Mouse (Mus musculus) limb, embryonic 11.5 days (tissue): ENCODE measurements around the gene Proser2. TPM values are rescaled to one million over a fixed set of nuclear protein-coding genes. Genes with fewer than 3 reads are reported as not detected.

Experiments used
- ATAC-seq: fragments of 200-750 bp; cut with Nextera tagmentation; 2 replicates; pipeline ENCODE4 v1.8.0; 2017; ENCODE audit warnings: low read depth; ENCODE audit not compliant: insufficient number of reproducible peaks, low FRiP score, low TSS enrichment
- DNase-seq: peaks from one replicate; pipeline ENCODE4 v3.0.0-alpha.2; 2015; ENCODE audit warnings: low spot score
- H3K27ac ChIP-seq: fragments of 300-500 bp; sonication (generic); replicated peaks from 2 replicates; pipeline ENCODE4 v1.5.1; 2014; ENCODE audit warnings: low read depth, mild to moderate bottlenecking, low read length
- H3K27me3 ChIP-seq: fragments of 300-500 bp; sonication (generic); 2 replicates; pipeline ENCODE4 v1.6.1; 2014; ENCODE audit warnings: mild to moderate bottlenecking, low read length, mixed read lengths; ENCODE audit not compliant: control insufficient read depth, insufficient read depth
- H3K36me3 ChIP-seq: fragments of 300-500 bp; sonication (generic); 2 replicates; pipeline ENCODE4 v1.6.1; 2014; ENCODE audit warnings: mild to moderate bottlenecking, low read length, moderate library complexity, mixed read lengths; ENCODE audit not compliant: control insufficient read depth, insufficient read depth
- H3K4me1 ChIP-seq: fragments of 300-500 bp; sonication (generic); 2 replicates; pipeline ENCODE4 v1.6.1; 2014; ENCODE audit warnings: low read length, mixed read lengths; ENCODE audit not compliant: control insufficient read depth, insufficient read depth
- H3K4me2 ChIP-seq: fragments of 300-500 bp; sonication (generic); 2 replicates; pipeline ENCODE4 v1.6.1; 2014; ENCODE audit warnings: low read depth, mild to moderate bottlenecking, moderate library complexity; ENCODE audit not compliant: severe bottlenecking
- H3K4me3 ChIP-seq: fragments of 300-500 bp; sonication (generic); 2 replicates; pipeline ENCODE4 v1.5.1; 2014; ENCODE audit warnings: low read depth, low read length
- H3K9ac ChIP-seq: fragments of 300-500 bp; sonication (generic); 2 replicates; pipeline ENCODE4 v1.6.1; 2014; ENCODE audit warnings: mild to moderate bottlenecking, low read length
- H3K9me3 ChIP-seq: fragments of 300-500 bp; sonication (generic); 2 replicates; pipeline ENCODE4 v1.6.1; 2016; ENCODE audit warnings: low read length; ENCODE audit not compliant: control insufficient read depth
- WGBS: fragments of 180-500 bp; shearing (Covaris S2); extraction: QIAGEN DNeasy Blood & Tissue Kit; methylation state at CpG from one replicate; pipeline ENCODE4 v1.1.7; 2014; 5-methylcytosine and 5-hydroxymethylcytosine counted together
- polyA plus RNA-seq: library from polyadenylated mRNA; unstranded; fragments of >200 nt; fragmentation: Nextera tagmentation; extraction: Ambion mirVana; gene quantifications from 2 replicates; pipeline ENCODE4 v1.2.1, GENCODE M21; 2014

Gene Proser2
- polyA plus RNA-seq, 1 experiment from 2014 or later: 4.8 TPM

DNA sequence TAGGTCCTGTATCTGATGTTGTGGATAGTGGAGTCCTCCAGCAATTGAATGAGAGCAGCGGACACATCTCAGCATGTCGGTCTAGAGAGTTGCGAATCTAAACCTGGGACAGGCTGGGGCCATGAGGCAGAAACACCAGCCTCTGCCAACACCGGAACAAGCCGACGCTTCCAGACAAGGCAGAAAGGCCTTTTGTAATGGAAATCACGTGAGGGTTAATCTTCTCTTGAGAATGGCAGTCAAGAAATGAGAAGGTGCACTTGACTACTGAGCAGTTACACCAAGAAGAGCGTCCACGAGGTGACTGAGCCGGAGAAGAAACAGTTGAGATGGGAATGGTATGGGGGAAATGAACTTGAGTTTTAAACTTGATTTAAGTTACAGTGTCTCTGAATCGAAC, 74.5 kb downstream of the Proser2 start:
- DNase-seq (no peak), ATAC-seq (no peak)
- Histone ChIP-seq H3K27me3 (no peaks in the 10 kb centered on the region), H3K9me3 (no peaks in the 10 kb centered on the region), H3K9ac (no peak overlapping the region), H3K27ac (no peak overlapping the region), H3K36me3 (peaks cover 13% of the 10 kb centered on the region; the same call in 1 of the 2 replicates), H3K4me2 (no peak overlapping the region), H3K4me1 (no peaks in the 10 kb centered on the region), H3K4me3 (no peak overlapping the region)
- WGBS: 94% methylated on average over 11 of the region's 11 CpGs

DNA sequence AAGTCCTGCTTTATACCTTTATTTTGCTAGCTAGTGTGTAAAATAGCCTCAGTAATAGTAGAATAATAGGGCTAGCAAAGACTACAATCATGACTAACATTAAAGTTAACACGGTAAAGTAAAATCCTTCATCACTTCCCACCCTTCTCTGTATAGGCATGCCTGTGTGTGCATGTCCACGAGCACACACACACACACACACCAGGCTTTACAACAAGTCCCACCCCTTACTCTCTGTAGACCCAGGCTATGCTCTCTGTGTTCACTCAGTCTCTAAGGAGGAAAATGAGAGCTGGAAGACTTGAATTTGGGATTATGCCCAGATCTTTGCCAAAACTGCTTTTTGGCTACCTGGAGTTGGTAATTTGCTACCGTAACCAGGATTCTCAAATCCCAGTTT, 81.0 kb downstream of the Proser2 start:
- H3K9me3 ChIP-seq: no peaks in the 10 kb centered on the region
- no peaks in the 10 kb centered on the region for H3K4me1 ChIP-seq
- peaks cover 7% of the 10 kb centered on the region; the same call in 1 of the 2 replicates for H3K36me3 ChIP-seq
- 92% methylated on average over 3 of the region's 3 CpGs for WGBS
- no peak overlapping the region for H3K9ac ChIP-seq
- H3K4me3 ChIP-seq: no peak overlapping the region
- H3K27ac ChIP-seq: no peak overlapping the region
- no peaks in the 10 kb centered on the region for H3K27me3 ChIP-seq
- no peak overlapping the region for H3K4me2 ChIP-seq
- ATAC-seq (no peak), DNase-seq (no peak)

DNA sequence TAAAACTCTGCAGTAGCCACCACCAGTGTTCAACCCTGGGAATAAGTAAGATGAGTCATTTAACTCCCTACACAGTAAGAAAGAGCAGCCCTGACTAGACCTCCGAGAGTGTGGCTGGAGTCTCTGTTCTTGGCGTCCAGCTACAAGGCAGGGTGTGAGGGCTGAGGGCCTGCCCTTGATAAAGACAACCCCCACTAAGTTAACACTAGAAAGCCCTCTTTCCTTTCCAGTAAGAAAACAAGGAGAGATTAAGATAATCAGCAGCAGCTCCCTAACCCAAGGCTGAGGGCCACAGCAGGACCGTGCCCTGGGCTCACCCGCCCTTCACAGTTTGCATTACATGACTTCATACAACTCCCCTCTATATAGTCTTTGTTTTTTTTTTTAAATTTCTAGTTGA, 81.4 kb downstream of the Proser2 start:
- H3K9ac ChIP-seq: no peak overlapping the region

More for the DNA sequence above, 81.4 kb downstream of the Proser2 start:
- Histone ChIP-seq H3K4me1 (no peaks in the 10 kb centered on the region), H3K9me3 (no peaks in the 10 kb centered on the region), H3K4me2 (no peak overlapping the region), H3K36me3 (peaks cover 7% of the 10 kb centered on the region; the same call in 1 of the 2 replicates), H3K4me3 (no peak overlapping the region), H3K27ac (no peak overlapping the region), H3K27me3 (no peaks in the 10 kb centered on the region)
- DNase-seq: no peak
- 83% methylated on average over 4 of the region's 4 CpGs for WGBS
- ATAC-seq: no peak

Other genes with a start within 250 kb of the Proser2 start
- gene Sec61a2, start 234.8 kb downstream of the Proser2 start, polyA plus RNA-seq: 81.9 and 87.1 TPM in 2 replicates
- gene Dhtkd1, start 187.4 kb downstream of the Proser2 start, polyA plus RNA-seq: 5.2 and 5.7 TPM in 2 replicates
- gene Upf2, start 178.7 kb downstream of the Proser2 start, polyA plus RNA-seq: 13.6 and 15.9 TPM in 2 replicates
- 2.7 and 4.5 TPM in 2 replicates for gene Echdc3, start 82.8 kb upstream of the Proser2 start, polyA plus RNA-seq
- 15.6 and 16.3 TPM in 2 replicates for gene Usp6nl, start 192.5 kb upstream of the Proser2 start, polyA plus RNA-seq